Mouse (Mus musculus) heart, embryonic 16.5 days (tissue): Measurements from ENCODE around the gene Ptprm. TPM values are rescaled to one million over a fixed set of nuclear protein-coding genes. Genes with fewer than 3 reads are reported as not detected.

ENCODE experiments used
- ATAC-seq: fragments of 200-750 bp; cut with Nextera tagmentation; replicated peaks from 2 replicates; pipeline ENCODE4 v1.8.0; 2017; ENCODE audit warnings: moderate number of reproducible peaks; ENCODE audit not compliant: insufficient read depth, low FRiP score; ENCODE audit errors: extremely low read depth
- H3K27ac ChIP-seq: fragments of 300-500 bp; sonication (generic); 2 replicates; pipeline ENCODE4 v1.5.1; 2014; ENCODE audit warnings: mild to moderate bottlenecking, low read length, control low read depth, moderate library complexity
- H3K27me3 ChIP-seq: fragments of 300-500 bp; sonication (generic); 2 replicates; pipeline ENCODE4 v1.6.1; 2014; ENCODE audit warnings: low read length, mixed read lengths; ENCODE audit not compliant: control insufficient read depth, insufficient read depth
- H3K36me3 ChIP-seq: fragments of 300-500 bp; sonication (generic); 2 replicates; pipeline ENCODE4 v1.6.1; 2014; ENCODE audit not compliant: control insufficient read depth, insufficient read depth
- H3K4me1 ChIP-seq: fragments of 300-500 bp; sonication (generic); 2 replicates; pipeline ENCODE4 v1.6.1; 2014; ENCODE audit warnings: low read length, mixed read lengths; ENCODE audit not compliant: control insufficient read depth, insufficient read depth
- H3K4me2 ChIP-seq: fragments of 300-500 bp; sonication (generic); 2 replicates; pipeline ENCODE4 v1.6.1; 2014; ENCODE audit warnings: low read depth, mild to moderate bottlenecking, control low read depth, low read length
- H3K4me3 ChIP-seq: fragments of 300-500 bp; sonication (generic); 2 replicates; pipeline ENCODE4 v1.5.1; 2014; ENCODE audit warnings: mild to moderate bottlenecking, control low read depth, low read length
- H3K9ac ChIP-seq: fragments of 300-500 bp; sonication (generic); 2 replicates; pipeline ENCODE4 v1.6.1; 2014; ENCODE audit warnings: low read length, control low read depth
- H3K9me3 ChIP-seq: fragments of 300-500 bp; sonication (generic); replicated peaks from 2 replicates; pipeline ENCODE4 v1.6.1; 2016; ENCODE audit warnings: low read length; ENCODE audit not compliant: control insufficient read depth
- WGBS: fragments of 180-500 bp; shearing (Covaris S2); extraction: QIAGEN DNeasy Blood & Tissue Kit; methylation state at CpG from one replicate; pipeline ENCODE4 v1.1.7; 2014; 5-methylcytosine and 5-hydroxymethylcytosine counted together
- polyA plus RNA-seq: library from polyadenylated mRNA; unstranded; fragments of >200 nt; fragmentation: Nextera tagmentation; extraction: Ambion mirVana; gene quantifications from 2 replicates; pipeline ENCODE4 v1.2.1, GENCODE M21; 2015

Gene Ptprm
- polyA plus RNA-seq, 1 experiment from 2014 or later: 12.8 TPM

DNA sequence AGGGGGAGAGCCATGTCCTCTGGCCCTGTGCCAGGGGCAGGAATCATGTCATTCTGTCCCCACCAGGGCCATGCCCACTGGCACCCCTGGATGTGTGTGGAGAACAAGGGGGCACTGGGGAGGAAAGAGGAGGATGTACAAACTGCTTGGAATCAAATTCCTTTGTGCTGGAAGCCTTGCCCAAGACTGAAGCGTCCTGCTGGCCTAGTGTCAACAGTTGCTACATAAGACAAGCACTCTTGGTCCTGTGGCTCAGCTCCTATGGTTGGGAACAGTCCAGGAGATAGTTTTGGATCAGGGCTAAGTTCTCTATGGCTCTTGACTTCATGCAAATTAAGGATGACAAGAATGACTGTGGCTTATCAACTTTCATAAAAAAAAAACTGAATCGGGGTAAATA is 188.4 kb downstream of the Ptprm start:
- Histone ChIP-seq H3K36me3 (no peaks in the 10 kb centered on the region), H3K4me3 (no peak overlapping the region), H3K4me1 (peaks cover 6% of the 10 kb centered on the region), H3K27ac (no peak overlapping the region), H3K4me2 (no peak overlapping the region), H3K9me3 (no peaks in the 10 kb centered on the region), H3K9ac (no peak overlapping the region), H3K27me3 (no peaks in the 10 kb centered on the region)
- 75% methylated on average over 2 of the region's 2 CpGs for WGBS
- no peak for ATAC-seq

DNA sequence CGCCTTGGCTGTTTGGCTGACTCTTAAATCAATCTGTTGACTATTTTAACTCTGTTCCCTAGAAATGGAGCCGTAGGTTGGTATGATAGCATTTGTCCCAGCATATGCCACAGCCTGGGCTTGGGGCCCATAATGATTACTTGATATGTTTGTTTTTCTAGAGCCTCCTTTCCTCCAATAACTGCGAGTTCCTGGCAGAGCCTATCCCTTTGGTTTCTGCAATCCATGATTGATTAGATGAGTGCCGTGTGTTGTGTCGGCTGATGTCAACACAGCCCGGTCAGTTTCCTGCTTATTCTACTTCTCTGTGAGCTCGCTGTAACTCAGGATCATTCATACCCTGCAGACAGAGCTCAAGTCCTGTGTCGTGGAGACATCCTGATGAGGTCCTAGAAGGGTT is 194.6 kb downstream of the Ptprm start:
- WGBS: 51% methylated on average over 8 of the region's 8 CpGs
- H3K4me2 ChIP-seq: no peak overlapping the region
- no peaks in the 10 kb centered on the region for H3K36me3 ChIP-seq
- no peak overlapping the region for H3K4me3 ChIP-seq
- H3K27me3 ChIP-seq: no peaks in the 10 kb centered on the region
- no peak overlapping the region for H3K27ac ChIP-seq
- no peaks in the 10 kb centered on the region for H3K9me3 ChIP-seq
- no peak for ATAC-seq
- H3K9ac ChIP-seq: no peak overlapping the region
- H3K4me1 ChIP-seq: no peaks in the 10 kb centered on the region

DNA sequence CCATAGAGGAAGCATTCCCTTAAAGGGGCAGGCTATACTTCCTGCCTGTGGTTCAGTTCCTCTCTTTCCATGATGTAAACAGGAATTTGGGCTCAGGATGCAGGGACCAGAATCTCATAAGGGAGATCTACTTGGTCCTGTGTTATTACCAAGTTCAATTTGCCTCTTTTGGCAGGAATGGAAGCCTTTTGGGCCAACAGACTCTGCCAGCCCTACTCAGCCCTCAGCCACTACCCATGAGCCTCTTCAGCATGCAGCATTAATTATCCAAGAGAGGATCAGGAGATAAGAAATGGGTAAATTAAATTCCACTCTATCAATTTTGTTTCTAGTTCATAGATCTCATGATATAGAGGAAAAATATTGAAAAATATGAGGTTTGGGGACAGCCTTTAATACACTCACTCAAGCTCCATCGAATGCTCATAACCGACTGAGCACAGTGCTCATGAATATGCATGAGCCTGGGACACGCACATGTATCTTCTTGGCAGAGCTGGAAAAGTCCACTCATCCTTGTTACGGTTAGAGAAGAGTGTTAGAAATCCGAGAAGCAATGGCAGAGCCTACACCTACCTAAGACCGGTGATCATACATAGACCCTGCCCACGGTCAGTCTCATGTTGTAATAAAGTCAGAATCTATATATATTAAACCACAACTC is 197.0 kb downstream of the Ptprm start:
- Histone ChIP-seq H3K27ac (no peak overlapping the region), H3K4me1 (no peaks in the 10 kb centered on the region), H3K4me2 (no peak overlapping the region), H3K36me3 (no peaks in the 10 kb centered on the region), H3K4me3 (no peak overlapping the region), H3K9ac (no peak overlapping the region), H3K9me3 (no peaks in the 10 kb centered on the region), H3K27me3 (no peaks in the 10 kb centered on the region)
- 87% methylated on average over 7 of the region's 7 CpGs for WGBS
- no peak for ATAC-seq

DNA sequence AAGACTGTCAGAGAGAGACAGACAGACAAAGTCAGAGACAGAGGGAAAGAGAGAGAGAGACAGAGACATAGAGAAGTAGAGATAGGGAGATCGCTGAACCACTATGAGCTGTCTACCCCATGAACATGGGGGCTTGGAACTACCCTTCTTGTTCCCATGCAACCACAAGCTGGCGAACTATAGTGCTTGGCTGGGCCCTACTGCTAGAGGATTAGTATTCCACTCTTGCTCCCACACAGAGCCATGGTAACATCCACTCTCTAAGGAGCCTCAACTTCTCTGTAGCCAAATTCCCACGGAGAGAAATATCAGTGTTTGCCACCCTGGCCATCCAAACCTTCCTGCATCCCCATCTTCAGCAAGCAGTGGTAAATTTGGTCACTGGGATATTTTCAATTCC is 202.0 kb downstream of the Ptprm start:
- Histone ChIP-seq H3K9me3 (no peaks in the 10 kb centered on the region), H3K9ac (no peak overlapping the region), H3K27me3 (no peaks in the 10 kb centered on the region), H3K4me3 (no peak overlapping the region), H3K4me2 (no peak overlapping the region), H3K27ac (no peak overlapping the region), H3K4me1 (no peaks in the 10 kb centered on the region), H3K36me3 (no peaks in the 10 kb centered on the region)
- ATAC-seq: no peak
- 76% methylated on average over 3 of the region's 3 CpGs for WGBS

DNA sequence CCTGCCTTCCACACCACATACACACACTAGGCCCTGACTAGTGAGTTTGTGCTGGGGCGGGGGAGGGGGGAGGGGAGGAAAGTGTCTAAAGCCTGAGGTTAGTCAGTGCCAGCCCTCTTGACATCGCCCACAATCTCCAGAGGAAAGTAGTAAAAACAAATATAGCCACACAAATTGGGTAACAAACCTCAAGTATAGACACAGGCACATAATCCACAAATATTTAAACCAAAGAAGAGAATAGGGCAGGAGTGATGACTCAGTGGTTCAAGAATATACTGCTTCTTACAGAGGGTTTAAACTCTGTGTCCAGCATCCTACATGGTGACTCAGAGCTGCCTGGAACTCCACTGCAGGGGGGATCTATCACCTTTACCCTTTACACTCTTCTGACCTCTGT is 203.8 kb downstream of the Ptprm start:
- Histone ChIP-seq H3K4me3 (no peak overlapping the region), H3K4me1 (no peaks in the 10 kb centered on the region), H3K9me3 (no peaks in the 10 kb centered on the region), H3K36me3 (no peaks in the 10 kb centered on the region), H3K27ac (no peak overlapping the region), H3K27me3 (no peaks in the 10 kb centered on the region), H3K4me2 (no peak overlapping the region), H3K9ac (no peak overlapping the region)
- 85% methylated on average over 2 of the region's 2 CpGs for WGBS
- no peak for ATAC-seq

- Histone ChIP-seq H3K27me3 (no peaks in the 10 kb centered on the region), H3K9ac (no peak overlapping the region), H3K4me1 (peaks cover under 1% of the 10 kb centered on the region), H3K4me3 (no peak overlapping the region), H3K36me3 (no peaks in the 10 kb centered on the region), H3K4me2 (no peak overlapping the region), H3K27ac (no peak overlapping the region), H3K9me3 (no peaks in the 10 kb centered on the region)
- 72% methylated on average over 4 of the region's 4 CpGs for WGBS
- no peak for ATAC-seq
Observed at GRCm38 (mm10) chr17:67142183-67142756, 212.0 kb downstream of the Ptprm start.

DNA sequence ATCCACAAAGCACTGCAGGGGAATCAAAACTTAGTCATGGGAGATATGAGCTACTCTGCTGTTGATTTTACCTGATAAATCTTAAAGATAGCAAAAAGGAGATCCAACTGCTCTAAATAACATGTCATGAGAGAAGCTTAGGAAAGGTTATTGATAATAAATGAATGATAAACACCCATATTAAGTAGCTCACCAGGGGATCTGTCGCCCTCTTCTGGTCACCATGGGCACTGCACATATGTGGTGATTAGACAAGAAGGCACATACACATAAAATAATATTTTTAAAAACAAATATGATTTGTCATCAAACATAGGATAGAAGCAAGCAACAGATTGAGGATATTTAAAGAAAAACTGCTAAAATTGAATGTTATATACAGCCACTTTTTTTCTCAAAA is 213.8 kb downstream of the Ptprm start:
- H3K36me3 ChIP-seq: no peaks in the 10 kb centered on the region
- no peaks in the 10 kb centered on the region for H3K9me3 ChIP-seq
- peaks cover 11% of the 10 kb centered on the region for H3K4me1 ChIP-seq
- H3K27me3 ChIP-seq: no peaks in the 10 kb centered on the region
- no peak overlapping the region for H3K4me3 ChIP-seq
- H3K27ac ChIP-seq: no peak overlapping the region
- H3K9ac ChIP-seq: no peak overlapping the region
- no peak overlapping the region for H3K4me2 ChIP-seq
- ATAC-seq: no peak
- whole genome bisulfite sequencing: 36% methylated on average over 1 of the region's 1 CpGs

GRCm38 (mm10) chr17:67138981-67139380 is 215.3 kb downstream of the Ptprm start:
- no peak overlapping the region for H3K4me3 ChIP-seq
- ATAC-seq: no peak
- no peak overlapping the region for H3K4me2 ChIP-seq
- H3K27me3 ChIP-seq: no peaks in the 10 kb centered on the region
- H3K36me3 ChIP-seq: no peaks in the 10 kb centered on the region
- 63% methylated on average over 12 of the region's 12 CpGs for WGBS
- H3K27ac ChIP-seq: no peak overlapping the region
- no peak overlapping the region for H3K9ac ChIP-seq
- peaks cover 20% of the 10 kb centered on the region for H3K4me1 ChIP-seq
- H3K9me3 ChIP-seq: no peaks in the 10 kb centered on the region

GRCm38 (mm10) chr17:67136876-67137275 is 217.4 kb downstream of the Ptprm start:
- Histone ChIP-seq H3K4me3 (no peak overlapping the region), H3K27me3 (no peaks in the 10 kb centered on the region), H3K4me1 (peaks cover 30% of the 10 kb centered on the region), H3K9ac (no peak overlapping the region), H3K4me2 (no peak overlapping the region), H3K9me3 (no peaks in the 10 kb centered on the region), H3K36me3 (no peaks in the 10 kb centered on the region), H3K27ac (peak overlapping the region; percentile 63)
- WGBS: 58% methylated on average over 7 of the region's 7 CpGs
- peak; percentile 37 for ATAC-seq
